Mouse (Mus musculus) myocyte (in vitro differentiated cells): ENCODE results near the gene A930018P22Rik. TPM values are rescaled to one million over a fixed set of nuclear protein-coding genes. Genes with fewer than 3 reads are reported as not detected.

Experiments
- H3K27me3 ChIP-seq: one replicate; pipeline ENCODE4 v1.6.1; 2011; ENCODE audit not compliant: control insufficient read depth, insufficient read depth, insufficient read length
- H3K36me3 ChIP-seq: one replicate; pipeline ENCODE4 v1.6.1; 2011; ENCODE audit not compliant: control insufficient read depth, insufficient read depth
- H3K4me2 ChIP-seq: one replicate; pipeline ENCODE4 v1.6.1; 2011; ENCODE audit warnings: low read depth, control low read depth
- H3K4me3 ChIP-seq: one replicate; pipeline ENCODE4 v1.5.1; 2011; ENCODE audit warnings: mild to moderate bottlenecking, control low read depth, moderate library complexity
- H3K79me2 ChIP-seq: one replicate; pipeline ENCODE4 v1.6.1; 2011; ENCODE audit not compliant: control insufficient read depth, insufficient read depth
- H3ac ChIP-seq: one replicate; pipeline ENCODE4 v1.6.1; 2011; ENCODE audit not compliant: control insufficient read depth, insufficient read length
- CEBPB ChIP-seq: IDR thresholded peaks from 2 replicates; pipeline ENCODE4 v1.6.1; 2011; ENCODE audit warnings: mild to moderate bottlenecking, moderate library complexity; ENCODE audit not compliant: poor library complexity, insufficient read depth, severe bottlenecking
- MAX ChIP-seq: IDR thresholded peaks from one replicate; pipeline ENCODE4 v1.6.1; 2011; ENCODE audit warnings: low read depth, mild to moderate bottlenecking, control low read depth
- MYOD1 ChIP-seq, 3 experiments: IDR thresholded peaks; one replicate each; pipeline ENCODE4 v1.6.1; 2011; ENCODE audit warnings: control low read depth in 2 of 3, low read depth in 2 of 3, mild to moderate bottlenecking in 2 of 3, moderate library complexity in 1 of 3; ENCODE audit not compliant: insufficient read length in 2 of 3, control insufficient read depth in 1 of 3
- MYOG ChIP-seq, 3 experiments: IDR thresholded peaks; one replicate each; pipeline ENCODE4 v1.6.1; 2011; ENCODE audit warnings: control low read depth in 2 of 3, low read depth in 2 of 3, mild to moderate bottlenecking in 2 of 3; ENCODE audit not compliant: insufficient read length in 2 of 3, control insufficient read depth in 1 of 3, insufficient read depth in 1 of 3
- POLR2A ChIP-seq: IDR thresholded peaks from one replicate; pipeline ENCODE4 v1.6.1; 2011; ENCODE audit warnings: low read depth, mild to moderate bottlenecking, control low read depth, moderate library complexity; ENCODE audit not compliant: insufficient read length
- POLR2AphosphoS2 ChIP-seq: IDR thresholded peaks from one replicate; pipeline ENCODE4 v1.6.1; 2011; ENCODE audit warnings: low read depth, control low read depth; ENCODE audit not compliant: insufficient read length
- SRF ChIP-seq: IDR thresholded peaks from one replicate; pipeline ENCODE4 v1.6.1; 2011; ENCODE audit warnings: low read depth; ENCODE audit not compliant: control insufficient read depth, insufficient read length
- TCF12 ChIP-seq: IDR thresholded peaks from one replicate; pipeline ENCODE4 v1.6.1; 2011; ENCODE audit warnings: mild to moderate bottlenecking, control low read depth; ENCODE audit not compliant: poor library complexity, insufficient read depth, severe bottlenecking
- TCF3 ChIP-seq: IDR thresholded peaks from one replicate; pipeline ENCODE4 v1.6.1; 2011; ENCODE audit warnings: low read depth, control low read depth; ENCODE audit not compliant: insufficient read length
- USF1 ChIP-seq: IDR thresholded peaks from one replicate; pipeline ENCODE4 v1.6.1; 2011; ENCODE audit warnings: low read depth, mild to moderate bottlenecking, control low read depth, moderate library complexity
- polyA plus RNA-seq: library from polyadenylated mRNA; unstranded; fragments of >200 nt; fragmentation: generic; extraction: Trizol; gene quantifications from one replicate; pipeline ENCODE4 v1.2.1, GENCODE M21; 2012; ENCODE audit warnings: missing spikeins

The A930018P22Rik gene
- polyA plus RNA-seq, 1 experiment, result 0.08 TPM

GRCm38 (mm10) chr2:104132266-104132859 is 9.8 kb downstream of the A930018P22Rik start:
- H3ac ChIP-seq, result no peak overlapping the region
- H3K4me3 ChIP-seq, result no peak overlapping the region
- no peaks in the 10 kb centered on the region for H3K79me2 ChIP-seq
- no peaks in the 10 kb centered on the region for H3K36me3 ChIP-seq
- H3K4me2 ChIP-seq, result no peak overlapping the region
- TF ChIP-seq POLR2AphosphoS2 (no peak), MYOG (IDR thresholded peaks at IDR 0.05; ENCODE audit: control insufficient read depth in 1 of 3, insufficient read depth in 1 of 3, insufficient read length in 2 of 3, low read depth in 2 of 3) (no peak), SRF (no peak), POLR2A (no peak), TCF12 (no peak), MYOD1 (IDR thresholded peaks at IDR 0.05; ENCODE audit: control insufficient read depth in 1 of 3, insufficient read length in 2 of 3, low read depth in 2 of 3) (no peak)
- H3K27me3 ChIP-seq, result no peaks in the 10 kb centered on the region

GRCm38 (mm10) chr2:104133042-104133810 is 10.7 kb downstream of the A930018P22Rik start:
- no peak overlapping the region for H3K4me3 ChIP-seq

GRCm38 (mm10) chr2:104134150-104135056 is 11.8 kb downstream of the A930018P22Rik start:
- Histone ChIP-seq H3K4me2 (peak overlapping the region; percentile 32), H3K27me3 (no peaks in the 10 kb centered on the region), H3K36me3 (no peaks in the 10 kb centered on the region), H3K79me2 (no peaks in the 10 kb centered on the region), H3ac (no peak overlapping the region), H3K4me3 (no peak overlapping the region)
- TF ChIP-seq POLR2AphosphoS2 (no peak), MAX (peak; percentile 3)

More at GRCm38 (mm10) chr2:104133042-104133810, 10.7 kb downstream of the A930018P22Rik start:
- no peak overlapping the region for H3ac ChIP-seq
- TF ChIP-seq MYOD1 (IDR thresholded peaks at IDR 0.05; ENCODE audit: control insufficient read depth in 1 of 3, insufficient read length in 2 of 3, low read depth in 2 of 3), result peak in 2 of 3 experiments; percentile 42 to 61
- TF ChIP-seq POLR2AphosphoS2, result no peak
- H3K79me2 ChIP-seq, result no peaks in the 10 kb centered on the region
- H3K27me3 ChIP-seq, result no peaks in the 10 kb centered on the region
- H3K4me2 ChIP-seq, result peak overlapping the region; percentile 27
- no peaks in the 10 kb centered on the region for H3K36me3 ChIP-seq

- no peaks in the 10 kb centered on the region for H3K36me3 ChIP-seq
- H3K79me2 ChIP-seq, result no peaks in the 10 kb centered on the region
- peak; percentile 81 for TF ChIP-seq TCF12
- no peak for TF ChIP-seq CEBPB
- TF ChIP-seq SRF, result no peak
- TF ChIP-seq MYOD1 (IDR thresholded peaks at IDR 0.05; ENCODE audit: control insufficient read depth in 1 of 3, insufficient read length in 2 of 3, low read depth in 2 of 3), result peak in 2 of 3 experiments; percentile 95 to 97
- no peak for TF ChIP-seq POLR2A
- TF ChIP-seq TCF3, result peak; percentile 81
- TF ChIP-seq USF1, result peak; percentile 97
- TF ChIP-seq MAX, result peak; percentile 62
- TF ChIP-seq MYOG (IDR thresholded peaks at IDR 0.05; ENCODE audit: control insufficient read depth in 1 of 3, insufficient read depth in 1 of 3, insufficient read length in 2 of 3, low read depth in 2 of 3), result peak; percentile 45 to 92 (median 62)
- H3K27me3 ChIP-seq, result no peaks in the 10 kb centered on the region
- no peak overlapping the region for H3ac ChIP-seq
- H3K4me2 ChIP-seq, result peak overlapping the region; percentile 15
- H3K4me3 ChIP-seq, result no peak overlapping the region
Measured at GRCm38 (mm10) chr2:104135920-104136319, 13.4 kb downstream of the A930018P22Rik start.

- H3K27me3 ChIP-seq, result no peaks in the 10 kb centered on the region
- H3ac ChIP-seq, result no peak overlapping the region
- no peaks in the 10 kb centered on the region for H3K79me2 ChIP-seq
- TF ChIP-seq TCF12 (no peak), TCF3 (no peak)
- no peak overlapping the region for H3K4me3 ChIP-seq
- H3K4me2 ChIP-seq, result no peak overlapping the region
- no peaks in the 10 kb centered on the region for H3K36me3 ChIP-seq
Measured at GRCm38 (mm10) chr2:104142140-104142539, 19.6 kb downstream of the A930018P22Rik start.
